Mouse (Mus musculus): ENCODE data around the gene Gipc2. TPM values are rescaled to one million over a fixed set of nuclear protein-coding genes. Genes with fewer than 3 reads are reported as not detected.
"Not testable (repeated sequence)": the region's sequence is repeated elsewhere in the genome, so short reads cannot be mapped to it uniquely, and the experiment has no call there.

Gipc2 gene
- polyA plus RNA-seq, 1 experiment from 2014 or later = 4.1 TPM

GRCm38 (mm10) chr3:152133621-152134020 lies 32.4 kb downstream of the Gipc2 start:
- Histone ChIP-seq H3K36me3 (ENCODE audit: control insufficient read depth, insufficient read depth) (no peaks in the 10 kb centered on the region), H3K4me3 (replicated peaks; ENCODE audit: low read length) (no peak overlapping the region), H3K27ac (ENCODE audit: low read length) (no peak overlapping the region), H3K9me3 (ENCODE audit: control insufficient read depth, low read length) (no peaks in the 10 kb centered on the region), H3K4me1 (replicated peaks; ENCODE audit: control insufficient read depth, insufficient read depth, low read length) (no peaks in the 10 kb centered on the region), H3K4me2 (ENCODE audit: low read length) (no peak overlapping the region), H3K9ac (replicated peaks; ENCODE audit: low read depth, low read length) (no peak overlapping the region), H3K27me3 (replicated peaks; ENCODE audit: control insufficient read depth, insufficient read depth, low read length) (no peaks in the 10 kb centered on the region)
- 78% methylated on average over 9 of the region's 9 CpGs for WGBS
- ATAC-seq = no peak

GRCm38 (mm10) chr3:152130963-152131362 lies 35.1 kb downstream of the Gipc2 start:
- WGBS = 82% methylated on average over 4 of the region's 4 CpGs
- H3K9me3 ChIP-seq (ENCODE audit: control insufficient read depth, low read length) = no peaks in the 10 kb centered on the region

GRCm38 (mm10) chr3:152129426-152129825 lies 36.6 kb downstream of the Gipc2 start:
- H3K4me3 ChIP-seq (replicated peaks; ENCODE audit: low read length); ATAC-seq; H3K9me3 ChIP-seq (ENCODE audit: control insufficient read depth, low read length); H3K27ac ChIP-seq (ENCODE audit: low read length); H3K4me1 ChIP-seq (replicated peaks; ENCODE audit: control insufficient read depth, insufficient read depth, low read length); H3K4me2 ChIP-seq (ENCODE audit: low read length); H3K36me3 ChIP-seq (ENCODE audit: control insufficient read depth, insufficient read depth); H3K27me3 ChIP-seq (replicated peaks; ENCODE audit: control insufficient read depth, insufficient read depth, low read length); H3K9ac ChIP-seq (replicated peaks; ENCODE audit: low read depth, low read length): not testable (repeated sequence)
- 95% methylated on average over 4 of the region's 4 CpGs for WGBS

More at GRCm38 (mm10) chr3:152130963-152131362, 35.1 kb downstream of the Gipc2 start:
- no peaks in the 10 kb centered on the region for H3K27me3 ChIP-seq (replicated peaks; ENCODE audit: control insufficient read depth, insufficient read depth, low read length)
- no peak for ATAC-seq
- H3K4me3 ChIP-seq (replicated peaks; ENCODE audit: low read length) = no peak overlapping the region
- H3K9ac ChIP-seq (replicated peaks; ENCODE audit: low read depth, low read length) = no peak overlapping the region
- no peak overlapping the region for H3K27ac ChIP-seq (ENCODE audit: low read length)
- no peak overlapping the region for H3K4me2 ChIP-seq (ENCODE audit: low read length)
- H3K36me3 ChIP-seq (ENCODE audit: control insufficient read depth, insufficient read depth) = no peaks in the 10 kb centered on the region
- H3K4me1 ChIP-seq (replicated peaks; ENCODE audit: control insufficient read depth, insufficient read depth, low read length) = no peaks in the 10 kb centered on the region

- H3K27me3 ChIP-seq (replicated peaks; ENCODE audit: control insufficient read depth, insufficient read depth, low read length) = no peaks in the 10 kb centered on the region
- no peak overlapping the region for H3K4me2 ChIP-seq (ENCODE audit: low read length)
- 75% methylated on average over 7 of the region's 7 CpGs for WGBS
- H3K4me3 ChIP-seq (replicated peaks; ENCODE audit: low read length) = no peak overlapping the region
- no peak overlapping the region for H3K27ac ChIP-seq (ENCODE audit: low read length)
- no peaks in the 10 kb centered on the region for H3K9me3 ChIP-seq (ENCODE audit: control insufficient read depth, low read length)
- no peaks in the 10 kb centered on the region for H3K36me3 ChIP-seq (ENCODE audit: control insufficient read depth, insufficient read depth)
- no peak overlapping the region for H3K9ac ChIP-seq (replicated peaks; ENCODE audit: low read depth, low read length)
- ATAC-seq = no peak
- no peaks in the 10 kb centered on the region for H3K4me1 ChIP-seq (replicated peaks; ENCODE audit: control insufficient read depth, insufficient read depth, low read length)
Measured at GRCm38 (mm10) chr3:152128631-152129030, 37.4 kb downstream of the Gipc2 start.

- no peak overlapping the region for H3K27ac ChIP-seq (ENCODE audit: low read length)
- no peaks in the 10 kb centered on the region for H3K9me3 ChIP-seq (ENCODE audit: control insufficient read depth, low read length)
- no peak overlapping the region for H3K4me2 ChIP-seq (ENCODE audit: low read length)
- no peaks in the 10 kb centered on the region for H3K36me3 ChIP-seq (ENCODE audit: control insufficient read depth, insufficient read depth)
- no peak overlapping the region for H3K4me3 ChIP-seq (replicated peaks; ENCODE audit: low read length)
- no peak overlapping the region for H3K9ac ChIP-seq (replicated peaks; ENCODE audit: low read depth, low read length)
- peaks cover 1% of the 10 kb centered on the region; the same call in 1 of the 2 replicates for H3K4me1 ChIP-seq (replicated peaks; ENCODE audit: control insufficient read depth, insufficient read depth, low read length)
- no peaks in the 10 kb centered on the region for H3K27me3 ChIP-seq (replicated peaks; ENCODE audit: control insufficient read depth, insufficient read depth, low read length)
- WGBS = 74% methylated on average over 7 of the region's 7 CpGs
- ATAC-seq = no peak
Measured at GRCm38 (mm10) chr3:152127144-152127543, 38.9 kb downstream of the Gipc2 start.

GRCm38 (mm10) chr3:152122720-152123119 lies 43.3 kb downstream of the Gipc2 start:
- 67% methylated on average over 3 of the region's 3 CpGs for WGBS
- Histone ChIP-seq H3K36me3 (ENCODE audit: control insufficient read depth, insufficient read depth) (no peaks in the 10 kb centered on the region), H3K27ac (ENCODE audit: low read length) (no peak overlapping the region), H3K4me3 (replicated peaks; ENCODE audit: low read length) (no peak overlapping the region), H3K9ac (replicated peaks; ENCODE audit: low read depth, low read length) (no peak overlapping the region), H3K4me2 (ENCODE audit: low read length) (no peak overlapping the region), H3K27me3 (replicated peaks; ENCODE audit: control insufficient read depth, insufficient read depth, low read length) (no peaks in the 10 kb centered on the region), H3K4me1 (replicated peaks; ENCODE audit: control insufficient read depth, insufficient read depth, low read length) (peaks cover 4% of the 10 kb centered on the region; the same call in 1 of the 2 replicates), H3K9me3 (ENCODE audit: control insufficient read depth, low read length) (no peaks in the 10 kb centered on the region)
- peak; percentile 36; the same call in 1 of the 2 replicates for ATAC-seq

- Histone ChIP-seq H3K36me3 (ENCODE audit: control insufficient read depth, insufficient read depth) (no peaks in the 10 kb centered on the region), H3K4me2 (ENCODE audit: low read length) (no peak overlapping the region), H3K27ac (ENCODE audit: low read length) (no peak overlapping the region), H3K4me1 (replicated peaks; ENCODE audit: control insufficient read depth, insufficient read depth, low read length) (peaks cover 4% of the 10 kb centered on the region; the same call in 1 of the 2 replicates), H3K27me3 (replicated peaks; ENCODE audit: control insufficient read depth, insufficient read depth, low read length) (no peaks in the 10 kb centered on the region), H3K9me3 (ENCODE audit: control insufficient read depth, low read length) (no peaks in the 10 kb centered on the region), H3K9ac (replicated peaks; ENCODE audit: low read depth, low read length) (no peak overlapping the region), H3K4me3 (replicated peaks; ENCODE audit: low read length) (no peak overlapping the region)
- 35% methylated on average over 6 of the region's 6 CpGs for WGBS
- ATAC-seq = 0 out of 2 replicates have a peak, but pooled peaks have one; percentile 10
Measured at GRCm38 (mm10) chr3:152122101-152122500, 43.9 kb downstream of the Gipc2 start.

- ATAC-seq = no peak
- Histone ChIP-seq H3K4me3 (replicated peaks; ENCODE audit: low read length) (no peak overlapping the region), H3K36me3 (ENCODE audit: control insufficient read depth, insufficient read depth) (no peaks in the 10 kb centered on the region), H3K27ac (ENCODE audit: low read length) (no peak overlapping the region), H3K4me1 (replicated peaks; ENCODE audit: control insufficient read depth, insufficient read depth, low read length) (peaks cover 4% of the 10 kb centered on the region; the same call in 1 of the 2 replicates), H3K9me3 (ENCODE audit: control insufficient read depth, low read length) (no peaks in the 10 kb centered on the region), H3K9ac (replicated peaks; ENCODE audit: low read depth, low read length) (no peak overlapping the region), H3K27me3 (replicated peaks; ENCODE audit: control insufficient read depth, insufficient read depth, low read length) (no peaks in the 10 kb centered on the region), H3K4me2 (ENCODE audit: low read length) (no peak overlapping the region)
- 83% methylated on average over 11 of the region's 11 CpGs for WGBS
Measured at GRCm38 (mm10) chr3:152121169-152122009, 44.6 kb downstream of the Gipc2 start.

- H3K27ac ChIP-seq (ENCODE audit: low read length) = no peak overlapping the region
- ATAC-seq = no peak
- no peak overlapping the region for H3K9ac ChIP-seq (replicated peaks; ENCODE audit: low read depth, low read length)
- H3K36me3 ChIP-seq (ENCODE audit: control insufficient read depth, insufficient read depth) = no peaks in the 10 kb centered on the region
- H3K4me1 ChIP-seq (replicated peaks; ENCODE audit: control insufficient read depth, insufficient read depth, low read length) = peaks cover 4% of the 10 kb centered on the region; the same call in 1 of the 2 replicates
- no peaks in the 10 kb centered on the region for H3K9me3 ChIP-seq (ENCODE audit: control insufficient read depth, low read length)
- H3K27me3 ChIP-seq (replicated peaks; ENCODE audit: control insufficient read depth, insufficient read depth, low read length) = no peaks in the 10 kb centered on the region
- no peak overlapping the region for H3K4me3 ChIP-seq (replicated peaks; ENCODE audit: low read length)
- WGBS = 71% methylated on average over 4 of the region's 4 CpGs
- H3K4me2 ChIP-seq (ENCODE audit: low read length) = no peak overlapping the region
Measured at GRCm38 (mm10) chr3:152119987-152120386, 46.0 kb downstream of the Gipc2 start.
